Mouse (Mus musculus): ENCODE results near the gene Hist2h4. TPM values are rescaled to one million over a fixed set of nuclear protein-coding genes. Genes with fewer than 3 reads are reported as not detected.
"Not testable (repeated sequence)": the region's sequence is repeated elsewhere in the genome, so short reads cannot be mapped to it uniquely, and the experiment has no call there.

Hist2h4 gene
- polyA plus RNA-seq, 1 experiment from 2014 or later: 8.4 TPM

GRCm38 (mm10) chr3:96220131-96220764 lies 42.9 kb downstream of the Hist2h4 start:
- not testable (repeated sequence) for H3K9me3 ChIP-seq (ENCODE audit: control insufficient read depth, low read length); H3K27me3 ChIP-seq (replicated peaks; ENCODE audit: control insufficient read depth, insufficient read depth, low read length); H3K36me3 ChIP-seq (ENCODE audit: control insufficient read depth, insufficient read depth)
- Histone ChIP-seq H3K4me3 (replicated peaks; ENCODE audit: low read length) (peak overlapping the region; percentile 72), H3K27ac (ENCODE audit: low read length) (peak overlapping the region; percentile 98), H3K4me2 (ENCODE audit: low read length) (peak overlapping the region; percentile 86), H3K9ac (replicated peaks; ENCODE audit: low read depth, low read length) (peak overlapping the region; percentile 76), H3K4me1 (replicated peaks; ENCODE audit: control insufficient read depth, insufficient read depth, low read length) (peaks cover 19% of the 10 kb centered on the region)
- WGBS: under 1% methylated on average over 24 of the region's 47 CpGs
- ATAC-seq: peak; percentile 3; the same call in 1 of the 2 replicates

GRCm38 (mm10) chr3:96219661-96220130 lies 43.4 kb downstream of the Hist2h4 start, which contains the start of the genes Bola1 and Hist2h2ab:
TSS of gene Bola1 (minus strand) at chr3:96219709.
TSS of gene Hist2h2ab (plus strand) at chr3:96219865.
- no peaks in the 10 kb centered on the region for H3K9me3 ChIP-seq (ENCODE audit: control insufficient read depth, low read length)
- H3K4me3 ChIP-seq (replicated peaks; ENCODE audit: low read length): peak within 1 kb of the TSS; percentile 72
- peaks cover 19% of the 10 kb centered on the region for H3K4me1 ChIP-seq (replicated peaks; ENCODE audit: control insufficient read depth, insufficient read depth, low read length)
- no peaks in the 10 kb centered on the region for H3K36me3 ChIP-seq (ENCODE audit: control insufficient read depth, insufficient read depth)
- no peaks in the 10 kb centered on the region for H3K27me3 ChIP-seq (replicated peaks; ENCODE audit: control insufficient read depth, insufficient read depth, low read length)
- ATAC-seq: peak; percentile 92
- H3K4me2 ChIP-seq (ENCODE audit: low read length): peak within 1 kb of the TSS; percentile 86
- under 1% methylated on average over 30 of the region's 37 CpGs for WGBS
- H3K9ac ChIP-seq (replicated peaks; ENCODE audit: low read depth, low read length): peak within 1 kb of the TSS; percentile 76
- H3K27ac ChIP-seq (ENCODE audit: low read length): peak within 1 kb of the TSS; percentile 98

- H3K9ac ChIP-seq (replicated peaks; ENCODE audit: low read depth, low read length): peak overlapping the region; percentile 60
- H3K4me2 ChIP-seq (ENCODE audit: low read length): peak overlapping the region; percentile 86
- H3K4me3 ChIP-seq (replicated peaks; ENCODE audit: low read length): peak overlapping the region; percentile 72
- peak; percentile 24 for ATAC-seq
- peak overlapping the region; percentile 98 for H3K27ac ChIP-seq (ENCODE audit: low read length)
- H3K9me3 ChIP-seq (ENCODE audit: control insufficient read depth, low read length): no peaks in the 10 kb centered on the region
- H3K4me1 ChIP-seq (replicated peaks; ENCODE audit: control insufficient read depth, insufficient read depth, low read length): peaks cover 19% of the 10 kb centered on the region
- H3K36me3 ChIP-seq (ENCODE audit: control insufficient read depth, insufficient read depth): no peaks in the 10 kb centered on the region
- under 1% methylated on average over 12 of the region's 12 CpGs for WGBS
- no peaks in the 10 kb centered on the region for H3K27me3 ChIP-seq (replicated peaks; ENCODE audit: control insufficient read depth, insufficient read depth, low read length)
Observed at GRCm38 (mm10) chr3:96219191-96219641, 43.9 kb downstream of the Hist2h4 start.

Small RNA genes within 50 kb of the gene (microRNA-seq; reads per million reads assigned to microRNA genes)
- gene Gm44492 (not detected), gene Gm47311 (not detected), gene Gm47313 (not detected)

Other genes starting within 250 kb of the Hist2h4 start
- gene Vps45, start 204.8 kb downstream of the Hist2h4 start, polyA plus RNA-seq (2015; fragmentation: Nextera tagmentation; extraction: Ambion mirVana): 55.3 and 57.4 TPM in 2 replicates
- gene Otud7b, start 158.8 kb downstream of the Hist2h4 start, polyA plus RNA-seq (2015; fragmentation: Nextera tagmentation; extraction: Ambion mirVana): 8.8 and 9.3 TPM in 2 replicates
- 7.8 and 11.5 TPM in 2 replicates for gene Mtmr11, start 101.3 kb downstream of the Hist2h4 start, polyA plus RNA-seq (2015; fragmentation: Nextera tagmentation; extraction: Ambion mirVana)
- 155 and 157 TPM in 2 replicates for gene Sf3b4, start 91.0 kb downstream of the Hist2h4 start, polyA plus RNA-seq (2015; fragmentation: Nextera tagmentation; extraction: Ambion mirVana)
- gene Sv2a, start 82.2 kb downstream of the Hist2h4 start, polyA plus RNA-seq (2015; fragmentation: Nextera tagmentation; extraction: Ambion mirVana): 70.3 and 87.3 TPM in 2 replicates
- 64.1 and 64.3 TPM in 2 replicates for gene Bola1, start 43.6 kb downstream of the Hist2h4 start, polyA plus RNA-seq (2015; fragmentation: Nextera tagmentation; extraction: Ambion mirVana)
- gene Hist2h2ab, start 43.4 kb downstream of the Hist2h4 start, polyA plus RNA-seq (2015; fragmentation: Nextera tagmentation; extraction: Ambion mirVana): not detected in 2 replicates
- 2.1 and 3.3 TPM in 2 replicates for gene Hist2h2ac, start 42.4 kb downstream of the Hist2h4 start, polyA plus RNA-seq (2015; fragmentation: Nextera tagmentation; extraction: Ambion mirVana)
- gene Hist2h2be, start 42.2 kb downstream of the Hist2h4 start, polyA plus RNA-seq (2015; fragmentation: Nextera tagmentation; extraction: Ambion mirVana): 8.6 and 10.8 TPM in 2 replicates
- gene Hist2h3c2, start 24.2 kb downstream of the Hist2h4 start, polyA plus RNA-seq (2015; fragmentation: Nextera tagmentation; extraction: Ambion mirVana): 2.4 and 3.4 TPM in 2 replicates
- gene Hist2h2aa2, start 23.0 kb downstream of the Hist2h4 start, polyA plus RNA-seq (2015; fragmentation: Nextera tagmentation; extraction: Ambion mirVana): 33.3 and 43.5 TPM in 2 replicates
- 20.6 and 26.5 TPM in 2 replicates for gene Hist2h2aa1, start 17.8 kb downstream of the Hist2h4 start, polyA plus RNA-seq (2015; fragmentation: Nextera tagmentation; extraction: Ambion mirVana)
- gene Hist2h3c1, start 16.6 kb downstream of the Hist2h4 start, polyA plus RNA-seq (2015; fragmentation: Nextera tagmentation; extraction: Ambion mirVana): 2.0 TPM in 1 of 2 replicates, not detected in the other
- gene Hist2h3b, start 5.3 kb upstream of the Hist2h4 start, polyA plus RNA-seq (2015; fragmentation: Nextera tagmentation; extraction: Ambion mirVana): 23.1 and 24.7 TPM in 2 replicates
- gene Hist2h2bb, start 6.4 kb upstream of the Hist2h4 start, polyA plus RNA-seq (2015; fragmentation: Nextera tagmentation; extraction: Ambion mirVana): 3.2 and 4.6 TPM in 2 replicates
- gene Fcgr1, start 30.7 kb upstream of the Hist2h4 start, polyA plus RNA-seq (2015; fragmentation: Nextera tagmentation; extraction: Ambion mirVana): 0.92 and 0.99 TPM in 2 replicates
- gene BC107364, start 189.0 kb upstream of the Hist2h4 start, polyA plus RNA-seq (2015; fragmentation: Nextera tagmentation; extraction: Ambion mirVana): not detected in 2 replicates

All from forebrain, embryonic 16.5 days (tissue).